Mouse (Mus musculus): ENCODE results near the gene Tunar. TPM values are rescaled to one million over a fixed set of nuclear protein-coding genes. Genes with fewer than 3 reads are reported as not detected.

Tunar gene
- polyA plus RNA-seq, 1 experiment from 2014 or later = 0.09 TPM

DNA sequence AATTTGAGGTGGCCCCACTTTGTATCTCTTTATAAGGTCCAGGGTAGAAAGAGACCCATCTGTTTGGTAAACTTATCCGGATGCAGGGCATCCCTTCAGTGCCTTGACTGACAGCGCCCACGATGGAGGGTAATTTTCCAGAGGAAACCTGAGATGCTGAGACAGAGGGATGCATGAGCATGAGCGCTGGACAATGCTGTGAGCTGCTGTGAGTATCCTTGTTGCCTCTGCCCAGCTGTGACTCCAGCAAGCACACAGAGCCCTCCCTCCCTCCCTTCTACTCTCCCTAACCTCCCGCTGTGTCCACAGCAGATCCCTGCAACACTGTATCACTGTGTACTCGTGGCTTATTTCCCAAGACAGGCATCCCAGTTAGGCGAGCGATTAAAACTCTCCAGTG is 40.9 kb downstream of the Tunar start:
- no peak overlapping the region for H3K27ac ChIP-seq (ENCODE audit: low read depth, low read length)
- no peak overlapping the region for H3K4me2 ChIP-seq (replicated peaks; ENCODE audit: low read depth, low read length)
- no peak overlapping the region for H3K4me3 ChIP-seq (ENCODE audit: low read length)
- H3K4me1 ChIP-seq (ENCODE audit: control insufficient read depth, insufficient read depth, low read length) = no peaks in the 10 kb centered on the region
- no peaks in the 10 kb centered on the region for H3K36me3 ChIP-seq (ENCODE audit: control insufficient read depth, insufficient read depth, low read length)
- ATAC-seq (ENCODE audit: low FRiP score, low TSS enrichment) = 0 out of 2 replicates have a peak, but pooled peaks have one; percentile 66
- no peaks in the 10 kb centered on the region for H3K27me3 ChIP-seq (ENCODE audit: control insufficient read depth, insufficient read depth, low read length)
- no peaks in the 10 kb centered on the region for H3K9me3 ChIP-seq (ENCODE audit: control insufficient read depth, low read length)
- no peak overlapping the region for H3K9ac ChIP-seq (ENCODE audit: low read depth, low read length)
- WGBS = 36% methylated on average over 8 of the region's 8 CpGs

DNA sequence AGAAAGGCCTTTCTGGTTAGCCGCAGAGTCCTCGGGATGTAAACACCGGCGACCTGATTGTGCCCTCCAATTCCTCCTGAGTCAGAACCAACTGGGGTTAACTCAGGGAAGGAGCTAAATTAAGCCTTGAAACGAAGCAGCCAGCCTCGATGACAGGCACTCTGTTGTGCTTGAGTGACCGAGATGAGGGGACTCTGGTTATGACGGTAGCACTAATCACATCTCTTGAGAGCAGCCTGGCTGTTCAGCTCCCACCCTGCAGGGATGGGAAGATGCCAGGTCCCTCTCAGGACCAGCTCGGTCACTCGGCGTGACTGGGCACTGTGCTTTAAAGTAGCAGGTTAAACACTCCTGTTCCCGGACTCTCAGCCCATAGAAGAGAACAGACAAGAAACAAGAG is 43.3 kb downstream of the Tunar start:
- Histone ChIP-seq H3K27me3 (ENCODE audit: control insufficient read depth, insufficient read depth, low read length) (no peaks in the 10 kb centered on the region), H3K36me3 (ENCODE audit: control insufficient read depth, insufficient read depth, low read length) (no peaks in the 10 kb centered on the region), H3K4me1 (ENCODE audit: control insufficient read depth, insufficient read depth, low read length) (no peaks in the 10 kb centered on the region), H3K9me3 (ENCODE audit: control insufficient read depth, low read length) (no peaks in the 10 kb centered on the region), H3K9ac (ENCODE audit: low read depth, low read length) (no peak overlapping the region), H3K4me3 (ENCODE audit: low read length) (no peak overlapping the region), H3K4me2 (replicated peaks; ENCODE audit: low read depth, low read length) (no peak overlapping the region), H3K27ac (ENCODE audit: low read depth, low read length) (no peak overlapping the region)
- 36% methylated on average over 12 of the region's 12 CpGs for WGBS
- no peak for ATAC-seq (ENCODE audit: low FRiP score, low TSS enrichment)

DNA sequence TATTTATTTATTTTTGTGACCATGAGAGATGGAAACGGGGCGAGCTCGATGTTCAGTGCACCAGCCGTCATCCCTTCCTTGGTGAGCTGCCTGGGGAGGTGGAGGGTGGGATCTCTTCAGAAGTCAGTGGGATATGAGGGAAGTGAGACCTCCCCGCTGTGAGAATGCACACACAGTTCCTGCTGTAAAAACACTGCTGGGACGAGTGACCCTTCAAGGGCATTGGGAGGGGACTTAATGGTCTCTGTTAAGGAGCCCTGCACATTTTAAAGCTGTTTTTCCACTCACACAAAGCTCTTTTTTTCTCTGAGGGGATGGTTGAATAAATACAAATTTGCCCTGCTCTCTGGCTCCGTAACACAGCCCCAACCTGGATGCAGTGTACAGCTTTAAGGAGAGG is 49.1 kb downstream of the Tunar start:
- H3K27ac ChIP-seq (ENCODE audit: low read depth, low read length) = no peak overlapping the region
- H3K9me3 ChIP-seq (ENCODE audit: control insufficient read depth, low read length) = no peaks in the 10 kb centered on the region
- H3K4me1 ChIP-seq (ENCODE audit: control insufficient read depth, insufficient read depth, low read length) = no peaks in the 10 kb centered on the region
- H3K9ac ChIP-seq (ENCODE audit: low read depth, low read length) = no peak overlapping the region
- WGBS = 19% methylated on average over 7 of the region's 7 CpGs
- no peaks in the 10 kb centered on the region for H3K36me3 ChIP-seq (ENCODE audit: control insufficient read depth, insufficient read depth, low read length)
- H3K4me2 ChIP-seq (replicated peaks; ENCODE audit: low read depth, low read length) = no peak overlapping the region
- ATAC-seq (ENCODE audit: low FRiP score, low TSS enrichment) = 0 out of 2 replicates have a peak, but pooled peaks have one; percentile 60
- H3K4me3 ChIP-seq (ENCODE audit: low read length) = no peak overlapping the region
- no peaks in the 10 kb centered on the region for H3K27me3 ChIP-seq (ENCODE audit: control insufficient read depth, insufficient read depth, low read length)

DNA sequence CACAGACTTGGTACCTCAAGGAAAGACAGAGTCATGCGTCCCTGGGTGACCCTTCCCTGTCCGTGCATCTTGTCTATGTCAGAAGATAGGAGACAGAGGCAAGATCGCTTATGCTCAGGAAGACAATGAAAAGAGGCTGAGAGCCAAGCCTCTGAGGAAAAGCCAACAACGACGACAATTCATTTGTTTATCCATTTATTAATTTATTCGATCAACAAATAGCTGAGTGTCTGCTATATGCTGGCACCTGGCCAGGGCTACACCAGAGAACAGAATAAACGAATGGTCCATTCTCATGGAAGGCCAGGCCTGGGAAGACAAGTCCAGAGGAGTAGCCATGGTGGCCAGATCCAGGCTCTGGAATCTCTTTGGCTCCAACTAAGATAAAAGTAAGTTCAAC is 61.0 kb downstream of the Tunar start:
- H3K27ac ChIP-seq (ENCODE audit: low read depth, low read length) = no peak overlapping the region
- H3K4me2 ChIP-seq (replicated peaks; ENCODE audit: low read depth, low read length) = no peak overlapping the region
- H3K9ac ChIP-seq (ENCODE audit: low read depth, low read length) = no peak overlapping the region
- H3K9me3 ChIP-seq (ENCODE audit: control insufficient read depth, low read length) = peaks cover 2% of the 10 kb centered on the region; the same call in 1 of the 2 replicates
- WGBS = 92% methylated on average over 7 of the region's 7 CpGs
- no peaks in the 10 kb centered on the region for H3K4me1 ChIP-seq (ENCODE audit: control insufficient read depth, insufficient read depth, low read length)
- no peaks in the 10 kb centered on the region for H3K36me3 ChIP-seq (ENCODE audit: control insufficient read depth, insufficient read depth, low read length)
- no peak overlapping the region for H3K4me3 ChIP-seq (ENCODE audit: low read length)
- H3K27me3 ChIP-seq (ENCODE audit: control insufficient read depth, insufficient read depth, low read length) = no peaks in the 10 kb centered on the region
- ATAC-seq (ENCODE audit: low FRiP score, low TSS enrichment) = no peak

DNA sequence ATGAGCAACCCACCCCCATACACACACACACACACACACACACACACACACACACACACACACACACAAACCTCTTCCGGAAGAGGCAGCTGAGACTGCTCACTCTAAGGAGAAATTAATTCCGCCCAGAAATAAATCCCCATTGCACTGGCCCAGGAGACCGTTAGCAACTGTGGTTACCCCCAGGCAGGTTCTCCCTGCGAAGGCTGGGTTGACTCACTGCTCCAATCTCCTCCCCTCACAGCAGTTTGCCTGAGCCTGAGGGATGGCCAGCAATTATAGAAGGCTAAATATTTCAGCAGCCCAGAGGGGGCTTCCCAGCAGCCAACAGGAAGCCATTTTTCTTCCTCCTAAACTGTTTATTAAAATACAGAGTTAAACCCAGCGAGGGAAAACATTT is 64.5 kb downstream of the Tunar start:
- Histone ChIP-seq H3K4me3 (ENCODE audit: low read length) (no peak overlapping the region), H3K4me2 (replicated peaks; ENCODE audit: low read depth, low read length) (no peak overlapping the region), H3K9me3 (ENCODE audit: control insufficient read depth, low read length) (peaks cover 7% of the 10 kb centered on the region; the same call in 1 of the 2 replicates), H3K27ac (ENCODE audit: low read depth, low read length) (no peak overlapping the region), H3K36me3 (ENCODE audit: control insufficient read depth, insufficient read depth, low read length) (no peaks in the 10 kb centered on the region), H3K9ac (ENCODE audit: low read depth, low read length) (no peak overlapping the region), H3K27me3 (ENCODE audit: control insufficient read depth, insufficient read depth, low read length) (no peaks in the 10 kb centered on the region), H3K4me1 (ENCODE audit: control insufficient read depth, insufficient read depth, low read length) (no peaks in the 10 kb centered on the region)
- WGBS = 47% methylated on average over 5 of the region's 5 CpGs
- ATAC-seq (ENCODE audit: low FRiP score, low TSS enrichment) = no peak

DNA sequence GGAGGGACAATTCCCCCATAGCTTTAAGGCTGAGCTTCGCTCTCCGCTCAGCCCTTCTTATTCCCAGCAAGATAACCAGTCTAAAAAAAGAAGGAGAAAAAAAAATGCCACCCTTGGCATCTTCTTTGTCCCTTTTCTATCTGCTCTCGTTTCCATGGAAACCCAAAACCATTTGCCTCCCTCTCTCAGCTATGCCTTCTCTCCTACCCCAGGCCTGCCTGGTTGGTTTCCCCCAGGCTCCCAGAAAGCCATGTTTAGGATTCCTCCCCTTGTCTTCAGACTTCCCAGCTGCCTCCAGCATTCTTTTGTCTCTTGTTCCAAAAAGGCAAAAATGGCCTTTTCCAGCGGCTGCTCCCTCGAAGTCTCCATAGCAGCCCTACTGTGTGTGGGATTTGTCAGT is 70.1 kb downstream of the Tunar start:
- no peak for ATAC-seq (ENCODE audit: low FRiP score, low TSS enrichment)
- H3K4me2 ChIP-seq (replicated peaks; ENCODE audit: low read depth, low read length) = no peak overlapping the region
- no peaks in the 10 kb centered on the region for H3K4me1 ChIP-seq (ENCODE audit: control insufficient read depth, insufficient read depth, low read length)
- H3K27me3 ChIP-seq (ENCODE audit: control insufficient read depth, insufficient read depth, low read length) = no peaks in the 10 kb centered on the region
- no peaks in the 10 kb centered on the region for H3K36me3 ChIP-seq (ENCODE audit: control insufficient read depth, insufficient read depth, low read length)
- peaks cover 7% of the 10 kb centered on the region; the same call in 1 of the 2 replicates for H3K9me3 ChIP-seq (ENCODE audit: control insufficient read depth, low read length)
- H3K4me3 ChIP-seq (ENCODE audit: low read length) = no peak overlapping the region
- no peak overlapping the region for H3K27ac ChIP-seq (ENCODE audit: low read depth, low read length)
- WGBS = 86% methylated on average over 5 of the region's 5 CpGs
- H3K9ac ChIP-seq (ENCODE audit: low read depth, low read length) = no peak overlapping the region

DNA sequence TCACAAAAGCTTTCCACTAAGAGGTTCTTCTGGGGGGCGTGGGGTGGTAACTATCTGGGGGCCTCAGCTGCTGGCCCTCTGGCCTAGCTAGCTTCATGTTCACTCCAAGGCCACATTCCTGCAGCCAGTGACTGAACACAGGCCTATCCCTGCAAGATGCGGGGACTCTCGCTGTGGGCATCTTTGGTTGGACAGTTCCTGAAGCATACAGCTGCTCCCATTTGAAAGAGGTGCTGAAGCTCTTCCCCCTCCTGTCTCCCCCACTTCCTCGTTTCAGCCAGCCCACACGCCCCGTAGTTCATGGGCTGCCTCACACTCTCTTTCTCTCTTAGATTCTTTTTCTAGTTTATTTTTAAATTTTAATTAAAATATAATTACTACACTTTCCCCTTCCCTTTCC is 72.3 kb downstream of the Tunar start:
- H3K4me1 ChIP-seq (ENCODE audit: control insufficient read depth, insufficient read depth, low read length) = no peaks in the 10 kb centered on the region
- whole genome bisulfite sequencing = 69% methylated on average over 6 of the region's 6 CpGs

DNA sequence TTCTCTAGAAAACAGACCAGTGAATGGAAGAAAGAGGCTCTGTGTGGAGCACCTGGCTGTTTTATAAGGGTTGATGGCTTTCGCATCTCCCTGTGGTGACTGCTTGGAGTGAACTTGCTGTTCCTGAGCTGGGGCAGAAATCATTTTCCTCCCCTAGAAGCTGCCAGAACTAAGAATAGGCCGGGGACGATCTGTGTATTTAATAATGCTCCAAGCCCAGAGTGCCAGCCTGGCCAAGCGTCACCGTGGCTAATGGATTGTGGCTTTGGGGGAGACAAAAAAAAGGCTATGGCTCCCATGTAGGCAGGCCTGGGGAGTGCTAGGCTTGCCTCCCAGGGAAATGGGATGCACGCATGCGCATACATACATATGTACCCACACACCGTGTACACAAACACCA is 80.2 kb downstream of the Tunar start:
- WGBS = 88% methylated on average over 8 of the region's 8 CpGs
- H3K27ac ChIP-seq (ENCODE audit: low read depth, low read length) = no peak overlapping the region
- no peaks in the 10 kb centered on the region for H3K27me3 ChIP-seq (ENCODE audit: control insufficient read depth, insufficient read depth, low read length)

More for the DNA sequence above, 72.3 kb downstream of the Tunar start:
- no peak for ATAC-seq (ENCODE audit: low FRiP score, low TSS enrichment)
- no peak overlapping the region for H3K4me2 ChIP-seq (replicated peaks; ENCODE audit: low read depth, low read length)
- no peak overlapping the region for H3K27ac ChIP-seq (ENCODE audit: low read depth, low read length)
- H3K27me3 ChIP-seq (ENCODE audit: control insufficient read depth, insufficient read depth, low read length) = no peaks in the 10 kb centered on the region
- H3K9me3 ChIP-seq (ENCODE audit: control insufficient read depth, low read length) = no peaks in the 10 kb centered on the region
- H3K9ac ChIP-seq (ENCODE audit: low read depth, low read length) = no peak overlapping the region
- H3K4me3 ChIP-seq (ENCODE audit: low read length) = no peak overlapping the region
- H3K36me3 ChIP-seq (ENCODE audit: control insufficient read depth, insufficient read depth, low read length) = no peaks in the 10 kb centered on the region

DNA sequence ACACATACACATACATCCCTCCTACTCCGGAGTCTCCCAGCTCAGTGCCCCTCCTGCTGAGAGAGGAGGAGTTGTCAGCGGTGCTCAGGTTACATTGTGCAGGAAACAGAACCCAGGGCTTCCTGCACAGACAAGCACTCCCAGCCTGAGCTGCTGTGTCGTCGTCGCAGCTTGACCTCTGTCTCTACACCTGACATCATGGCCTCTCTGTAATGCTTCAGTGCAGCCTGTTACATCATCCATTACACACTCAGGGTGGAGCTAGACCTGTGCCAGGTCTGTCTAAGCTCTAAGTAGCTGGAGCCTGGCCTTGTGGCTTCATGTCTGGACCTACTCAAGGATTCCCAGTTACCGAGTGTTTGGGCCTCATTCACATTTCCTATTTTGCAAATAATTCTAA is 86.8 kb downstream of the Tunar start:
- H3K4me3 ChIP-seq (ENCODE audit: low read length) = no peak overlapping the region
- peak; percentile 72; the same call in 1 of the 2 replicates for ATAC-seq (ENCODE audit: low FRiP score, low TSS enrichment)
- H3K4me1 ChIP-seq (ENCODE audit: control insufficient read depth, insufficient read depth, low read length) = no peaks in the 10 kb centered on the region
- no peaks in the 10 kb centered on the region for H3K9me3 ChIP-seq (ENCODE audit: control insufficient read depth, low read length)
- WGBS = 24% methylated on average over 6 of the region's 6 CpGs
- H3K9ac ChIP-seq (ENCODE audit: low read depth, low read length) = no peak overlapping the region
- H3K27ac ChIP-seq (ENCODE audit: low read depth, low read length) = no peak overlapping the region
- H3K4me2 ChIP-seq (replicated peaks; ENCODE audit: low read depth, low read length) = no peak overlapping the region
- H3K27me3 ChIP-seq (ENCODE audit: control insufficient read depth, insufficient read depth, low read length) = no peaks in the 10 kb centered on the region
- no peaks in the 10 kb centered on the region for H3K36me3 ChIP-seq (ENCODE audit: control insufficient read depth, insufficient read depth, low read length)

More for the DNA sequence above, 80.2 kb downstream of the Tunar start:
- H3K36me3 ChIP-seq (ENCODE audit: control insufficient read depth, insufficient read depth, low read length) = no peaks in the 10 kb centered on the region
- H3K4me3 ChIP-seq (ENCODE audit: low read length) = no peak overlapping the region
- no peak overlapping the region for H3K4me2 ChIP-seq (replicated peaks; ENCODE audit: low read depth, low read length)
- no peaks in the 10 kb centered on the region for H3K9me3 ChIP-seq (ENCODE audit: control insufficient read depth, low read length)
- no peaks in the 10 kb centered on the region for H3K4me1 ChIP-seq (ENCODE audit: control insufficient read depth, insufficient read depth, low read length)
- no peak overlapping the region for H3K9ac ChIP-seq (ENCODE audit: low read depth, low read length)
- ATAC-seq (ENCODE audit: low FRiP score, low TSS enrichment) = no peak

Measured in kidney, embryonic 14.5 days (tissue).